Mouse (Mus musculus) lung, embryonic 15.5 days (tissue): ENCODE measurements around the gene Omp. TPM values are rescaled to one million over a fixed set of nuclear protein-coding genes. Genes with fewer than 3 reads are reported as not detected.

Experiments used
- ATAC-seq: fragments of 200-750 bp; cut with Nextera tagmentation; 2 replicates; pipeline ENCODE4 v1.8.0; 2017; ENCODE audit warnings: moderate number of reproducible peaks, borderline replicate concordance; ENCODE audit not compliant: low FRiP score, low TSS enrichment; ENCODE audit errors: extremely low read depth
- H3K27ac ChIP-seq: fragments of 300-500 bp; sonication (generic); 2 replicates; pipeline ENCODE4 v1.5.1; 2015; ENCODE audit warnings: moderate library complexity, mild to moderate bottlenecking, inconsistent platforms
- H3K27me3 ChIP-seq: fragments of 300-500 bp; sonication (generic); 2 replicates; pipeline ENCODE4 v1.6.1; 2015; ENCODE audit warnings: inconsistent platforms
- H3K36me3 ChIP-seq: fragments of 300-500 bp; sonication (generic); 2 replicates; pipeline ENCODE4 v1.6.1; 2015; ENCODE audit warnings: inconsistent platforms
- H3K4me1 ChIP-seq: fragments of 300-500 bp; sonication (generic); 2 replicates; pipeline ENCODE4 v1.6.1; 2015; ENCODE audit warnings: inconsistent platforms
- H3K4me2 ChIP-seq: fragments of 300-500 bp; sonication (generic); 2 replicates; pipeline ENCODE4 v1.6.1; 2015; ENCODE audit warnings: inconsistent platforms, mild to moderate bottlenecking, moderate library complexity
- H3K4me3 ChIP-seq: fragments of 300-500 bp; sonication (generic); 2 replicates; pipeline ENCODE4 v1.5.1; 2015; ENCODE audit warnings: mild to moderate bottlenecking, inconsistent platforms
- H3K9ac ChIP-seq: fragments of 300-500 bp; sonication (generic); 2 replicates; pipeline ENCODE4 v1.6.1; 2015; ENCODE audit warnings: inconsistent platforms
- H3K9me3 ChIP-seq: fragments of 300-500 bp; sonication (generic); 2 replicates; pipeline ENCODE4 v1.6.1; 2016; ENCODE audit warnings: inconsistent platforms
- WGBS: fragments of 180-500 bp; shearing (Covaris S2); methylation state at CpG from one replicate; pipeline ENCODE4 v1.1.7; 2015; 5-methylcytosine and 5-hydroxymethylcytosine counted together
- polyA plus RNA-seq: library from polyadenylated mRNA; unstranded; fragments of >200 nt; fragmentation: Nextera tagmentation; extraction: Ambion mirVana; gene quantifications from 2 replicates; pipeline ENCODE4 v1.2.1, GENCODE M21; 2015

The Omp gene
- polyA plus RNA-seq, 1 experiment from 2014 or later: 0.20 TPM

DNA sequence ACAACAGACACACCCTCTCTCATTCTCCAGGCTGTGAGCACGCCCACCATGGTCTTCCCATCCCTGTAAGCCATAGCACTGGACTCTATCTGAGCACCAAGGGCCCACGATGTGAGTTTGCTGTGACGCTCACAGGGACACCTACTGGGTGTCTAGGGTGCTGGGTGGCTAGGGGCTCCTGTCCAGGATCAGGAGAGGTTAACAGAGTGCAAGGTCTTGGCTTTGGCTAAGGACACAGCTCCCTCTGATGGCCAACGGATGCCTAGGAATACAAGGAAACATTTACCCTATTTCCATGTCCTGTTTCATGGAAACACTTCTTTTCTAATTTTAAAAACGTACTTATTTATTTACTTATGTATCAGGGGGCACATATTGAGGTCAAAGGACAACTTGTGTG, 5.2 kb upstream of the Omp start:
- no peak overlapping the region for H3K4me3 ChIP-seq
- ATAC-seq: no peak

GRCm38 (mm10) chr7:98149802-98150201, 4.5 kb upstream of the Omp start:
- no peak for ATAC-seq
- WGBS: 43% methylated on average over 3 of the region's 3 CpGs
- no peak overlapping the region for H3K4me2 ChIP-seq
- no peaks in the 10 kb centered on the region for H3K4me1 ChIP-seq
- H3K4me3 ChIP-seq: no peak overlapping the region
- H3K27ac ChIP-seq: no peak overlapping the region
- no peaks in the 10 kb centered on the region for H3K9me3 ChIP-seq
- no peak overlapping the region for H3K9ac ChIP-seq
- H3K36me3 ChIP-seq: no peaks in the 10 kb centered on the region
- no peaks in the 10 kb centered on the region for H3K27me3 ChIP-seq

More for the DNA sequence above, 5.2 kb upstream of the Omp start:
- no peak overlapping the region for H3K27ac ChIP-seq
- 49% methylated on average over 5 of the region's 5 CpGs for WGBS
- no peak overlapping the region for H3K9ac ChIP-seq
- H3K36me3 ChIP-seq: no peaks in the 10 kb centered on the region
- no peaks in the 10 kb centered on the region for H3K27me3 ChIP-seq
- no peak overlapping the region for H3K4me2 ChIP-seq
- 0 out of 2 replicates have a peak, but pooled peaks cover under 1% of the 10 kb centered on the region for H3K4me1 ChIP-seq
- H3K9me3 ChIP-seq: no peaks in the 10 kb centered on the region

- no peaks in the 10 kb centered on the region for H3K36me3 ChIP-seq
- no peak overlapping the region for H3K4me2 ChIP-seq
- H3K4me1 ChIP-seq: no peaks in the 10 kb centered on the region
- H3K9me3 ChIP-seq: no peaks in the 10 kb centered on the region
- no peak overlapping the region for H3K27ac ChIP-seq
- no peak overlapping the region for H3K4me3 ChIP-seq
- H3K9ac ChIP-seq: no peak overlapping the region
- H3K27me3 ChIP-seq: no peaks in the 10 kb centered on the region
- ATAC-seq: no peak
- WGBS: 78% methylated on average over 10 of the region's 10 CpGs
Measured at GRCm38 (mm10) chr7:98148721-98149407, 3.6 kb upstream of the Omp start.

DNA sequence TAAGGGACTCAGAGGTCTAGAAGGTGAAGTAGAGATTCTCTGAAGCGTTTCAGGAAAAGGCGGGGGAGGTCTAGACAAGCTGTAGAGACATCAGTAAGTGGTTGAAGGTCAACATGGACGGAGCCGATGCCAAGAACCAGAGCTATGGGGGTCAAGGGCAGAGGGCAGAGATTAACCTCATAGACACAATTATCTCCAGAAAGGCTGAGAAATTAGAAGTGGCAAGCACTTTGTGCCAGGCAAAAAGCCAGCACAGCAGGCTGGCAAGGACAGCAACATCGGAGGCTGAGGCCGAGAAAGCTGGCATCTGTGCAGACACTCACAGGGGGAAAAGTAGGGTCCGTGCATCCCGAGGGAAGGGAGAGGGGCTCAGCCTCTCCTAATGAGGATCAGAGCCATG, 2.5 kb upstream of the Omp start:
- H3K4me2 ChIP-seq: no peak overlapping the region
- H3K9ac ChIP-seq: no peak overlapping the region
- no peaks in the 10 kb centered on the region for H3K36me3 ChIP-seq
- no peak overlapping the region for H3K27ac ChIP-seq
- no peaks in the 10 kb centered on the region for H3K27me3 ChIP-seq
- no peak for ATAC-seq
- no peaks in the 10 kb centered on the region for H3K9me3 ChIP-seq
- H3K4me3 ChIP-seq: no peak overlapping the region
- no peaks in the 10 kb centered on the region for H3K4me1 ChIP-seq
- 67% methylated on average over 8 of the region's 8 CpGs for WGBS

DNA sequence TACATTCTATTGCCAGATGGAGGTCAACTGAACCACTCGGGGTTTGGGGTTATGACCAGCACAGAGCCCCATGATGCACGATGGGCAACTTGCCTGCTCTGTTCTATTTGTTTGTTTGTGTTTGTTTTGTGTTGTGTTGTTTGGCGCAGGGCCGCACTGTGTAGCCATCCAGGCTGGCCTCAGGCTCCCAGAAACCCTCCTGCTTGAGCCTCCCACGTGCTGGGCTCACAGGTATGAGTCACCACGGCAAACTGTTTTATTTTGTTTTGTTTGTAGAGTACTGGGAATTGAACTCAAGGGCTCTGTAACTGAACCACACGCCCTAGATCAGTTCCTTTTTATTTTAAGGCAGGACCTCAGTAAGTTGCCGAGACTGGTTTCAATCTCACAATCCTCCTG, 1.1 kb upstream of the Omp start:
- no peaks in the 10 kb centered on the region for H3K36me3 ChIP-seq
- no peak overlapping the region for H3K4me3 ChIP-seq
- no peak overlapping the region for H3K9ac ChIP-seq
- H3K4me1 ChIP-seq: no peaks in the 10 kb centered on the region
- H3K9me3 ChIP-seq: no peaks in the 10 kb centered on the region
- H3K27me3 ChIP-seq: no peaks in the 10 kb centered on the region
- WGBS: 58% methylated on average over 8 of the region's 8 CpGs
- no peak overlapping the region for H3K27ac ChIP-seq
- H3K4me2 ChIP-seq: no peak overlapping the region
- ATAC-seq: no peak

DNA sequence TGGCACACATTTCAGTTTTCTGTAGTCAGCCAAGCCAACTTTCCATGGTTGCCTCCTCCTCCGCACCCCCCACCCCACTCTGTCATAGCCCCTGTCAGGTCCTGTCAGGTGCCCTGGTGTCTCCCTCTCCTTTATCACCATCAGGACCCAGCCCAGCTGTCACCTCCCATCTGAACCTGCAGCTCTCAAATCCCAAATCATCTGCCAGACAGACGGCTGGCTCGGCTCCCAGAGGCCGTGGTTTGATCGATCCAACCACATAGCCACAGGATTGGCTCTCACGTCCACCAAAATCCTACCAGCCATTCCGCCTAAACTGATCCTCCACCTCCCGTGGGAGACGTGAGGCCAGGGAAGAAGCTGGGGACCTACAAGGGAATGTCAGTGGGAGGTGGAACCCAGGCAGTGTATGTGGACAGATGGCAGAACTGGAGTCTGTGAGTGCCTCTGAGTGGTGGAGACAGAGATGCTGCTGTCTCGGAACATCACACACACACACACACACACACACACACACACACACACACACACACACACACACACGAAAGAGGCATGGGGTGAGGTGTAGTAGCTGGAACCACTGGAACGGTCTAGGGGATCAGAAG, 642 bp upstream of the Omp start:
- Histone ChIP-seq H3K27me3 (no peaks in the 10 kb centered on the region), H3K27ac (no peak overlapping the region), H3K4me3 (no peak overlapping the region), H3K4me1 (no peaks in the 10 kb centered on the region), H3K4me2 (no peak overlapping the region), H3K9me3 (no peaks in the 10 kb centered on the region), H3K9ac (no peak overlapping the region), H3K36me3 (no peaks in the 10 kb centered on the region)
- WGBS: 69% methylated on average over 12 of the region's 12 CpGs
- ATAC-seq: no peak

DNA sequence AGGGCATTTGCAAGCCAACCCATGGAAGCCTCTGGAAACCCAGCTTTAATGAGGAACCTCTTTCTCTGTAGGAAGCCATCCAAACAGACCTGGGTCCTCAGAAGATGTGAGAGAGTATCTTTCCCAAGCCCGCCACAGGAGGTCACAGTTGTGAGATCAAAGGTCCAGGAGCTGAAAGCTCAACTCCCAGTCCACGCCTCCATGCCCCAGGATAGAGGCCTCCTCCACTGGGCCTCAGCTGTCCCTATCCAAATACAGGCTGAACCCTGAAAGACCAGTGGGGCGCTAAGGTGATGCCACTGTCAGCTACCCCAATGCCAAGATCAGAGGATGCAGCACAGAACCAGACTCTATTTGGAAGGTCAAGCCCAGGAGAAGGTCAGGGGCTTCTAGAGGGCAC, 2.7 kb downstream of the Omp start:
- no peaks in the 10 kb centered on the region for H3K4me1 ChIP-seq
- no peak for ATAC-seq

GRCm38 (mm10) chr7:98142247-98142646, 3.1 kb downstream of the Omp start:
- Histone ChIP-seq H3K4me1 (no peaks in the 10 kb centered on the region), H3K27ac (no peak overlapping the region), H3K9ac (no peak overlapping the region), H3K4me2 (no peak overlapping the region), H3K36me3 (no peaks in the 10 kb centered on the region), H3K27me3 (no peaks in the 10 kb centered on the region), H3K9me3 (no peaks in the 10 kb centered on the region), H3K4me3 (no peak overlapping the region)
- no peak for ATAC-seq
- 59% methylated on average over 8 of the region's 8 CpGs for WGBS

More for the DNA sequence above, 2.7 kb downstream of the Omp start:
- Histone ChIP-seq H3K4me2 (no peak overlapping the region), H3K9ac (no peak overlapping the region), H3K9me3 (no peaks in the 10 kb centered on the region), H3K36me3 (no peaks in the 10 kb centered on the region), H3K27ac (no peak overlapping the region), H3K4me3 (no peak overlapping the region), H3K27me3 (no peaks in the 10 kb centered on the region)
- WGBS: 78% methylated on average over 3 of the region's 3 CpGs

GRCm38 (mm10) chr7:98141206-98141605, 4.1 kb downstream of the Omp start:
- no peak overlapping the region for H3K4me2 ChIP-seq
- no peak overlapping the region for H3K27ac ChIP-seq
- ATAC-seq: no peak
- no peaks in the 10 kb centered on the region for H3K4me1 ChIP-seq
- H3K36me3 ChIP-seq: no peaks in the 10 kb centered on the region
- no peaks in the 10 kb centered on the region for H3K9me3 ChIP-seq
- no peaks in the 10 kb centered on the region for H3K27me3 ChIP-seq
- H3K4me3 ChIP-seq: no peak overlapping the region
- 52% methylated on average over 3 of the region's 3 CpGs for WGBS
- no peak overlapping the region for H3K9ac ChIP-seq

DNA sequence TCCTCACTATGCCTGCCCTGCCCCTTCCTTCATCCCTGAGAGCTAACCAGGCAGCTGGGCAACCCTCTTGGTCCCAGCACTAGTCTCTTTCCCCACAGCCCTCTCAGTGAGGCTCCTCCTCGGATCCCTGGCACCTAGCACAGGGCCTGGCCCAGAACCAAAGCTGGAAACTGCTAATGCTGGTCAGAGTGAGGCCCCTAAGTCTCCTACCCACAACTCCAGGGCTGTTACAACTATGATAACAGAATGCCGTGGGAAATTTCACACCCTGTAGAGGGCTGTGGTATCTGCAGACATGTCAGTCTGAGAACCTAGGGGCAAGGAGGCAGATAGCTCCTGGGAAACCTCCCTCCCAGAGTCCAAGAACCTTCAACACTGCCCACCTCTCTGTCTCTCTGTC, 4.7 kb downstream of the Omp start:
- no peak overlapping the region for H3K27ac ChIP-seq

DNA sequence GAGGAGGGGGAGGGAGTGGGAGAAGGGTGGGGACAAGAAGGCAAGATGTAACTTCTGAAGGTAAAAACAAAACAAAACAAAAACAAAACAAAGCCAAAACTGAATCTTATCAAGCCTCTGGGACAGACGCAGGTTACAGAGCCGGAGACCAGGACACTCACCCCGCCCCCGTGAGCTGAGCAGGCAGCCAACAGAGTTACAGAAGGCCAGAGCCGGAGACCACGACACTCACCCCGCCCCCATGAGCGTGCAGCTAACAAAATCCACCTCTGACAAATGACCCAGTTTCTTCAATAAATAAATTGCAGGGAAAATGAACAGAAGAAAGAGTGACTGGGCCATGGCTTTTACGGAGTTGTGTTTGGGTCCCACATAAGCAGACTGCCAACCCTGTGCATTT, 6.1 kb downstream of the Omp start:
- no peak overlapping the region for H3K4me3 ChIP-seq
- no peak for ATAC-seq
- H3K36me3 ChIP-seq: no peaks in the 10 kb centered on the region
- H3K4me2 ChIP-seq: no peak overlapping the region
- H3K9ac ChIP-seq: no peak overlapping the region
- 16% methylated on average over 9 of the region's 9 CpGs for WGBS
- H3K9me3 ChIP-seq: no peaks in the 10 kb centered on the region
- no peaks in the 10 kb centered on the region for H3K27me3 ChIP-seq
- no peak overlapping the region for H3K27ac ChIP-seq
- H3K4me1 ChIP-seq: no peaks in the 10 kb centered on the region

More for the DNA sequence above, 4.7 kb downstream of the Omp start:
- no peak for ATAC-seq
- Histone ChIP-seq H3K4me1 (no peaks in the 10 kb centered on the region), H3K36me3 (no peaks in the 10 kb centered on the region), H3K9ac (no peak overlapping the region), H3K4me2 (no peak overlapping the region), H3K27me3 (no peaks in the 10 kb centered on the region), H3K4me3 (no peak overlapping the region), H3K9me3 (no peaks in the 10 kb centered on the region)
- 27% methylated on average over 2 of the region's 2 CpGs for WGBS

DNA sequence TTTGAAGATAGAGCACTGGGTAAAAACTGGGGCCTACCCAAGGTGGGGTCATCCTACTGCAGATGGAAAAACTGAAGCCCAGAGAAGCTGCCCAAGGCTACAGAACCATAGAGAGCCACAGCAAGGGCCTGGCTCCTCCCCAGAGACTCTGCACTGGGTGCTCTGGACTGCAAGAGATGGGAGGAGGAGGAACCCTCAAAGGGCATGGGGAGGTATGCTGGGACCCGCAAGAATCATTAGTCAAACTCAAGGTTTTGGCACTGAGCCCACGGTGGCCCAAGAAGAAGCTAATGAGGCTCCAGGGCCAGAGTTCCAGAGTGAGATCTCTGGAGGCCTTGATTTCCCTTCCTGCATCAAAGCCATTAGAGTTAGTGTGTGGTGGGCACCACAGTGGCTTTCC, 7.3 kb downstream of the Omp start:
- WGBS: 19% methylated on average over 2 of the region's 2 CpGs
- no peak overlapping the region for H3K9ac ChIP-seq
- H3K36me3 ChIP-seq: no peaks in the 10 kb centered on the region
- no peaks in the 10 kb centered on the region for H3K4me1 ChIP-seq
- no peak overlapping the region for H3K4me3 ChIP-seq
- H3K9me3 ChIP-seq: no peaks in the 10 kb centered on the region
- no peak for ATAC-seq
- H3K27me3 ChIP-seq: no peaks in the 10 kb centered on the region
- H3K27ac ChIP-seq: no peak overlapping the region
- no peak overlapping the region for H3K4me2 ChIP-seq
